Mouse (Mus musculus): ENCODE measurements around the gene Naa16. TPM values are rescaled to one million over a fixed set of nuclear protein-coding genes. Genes with fewer than 3 reads are reported as not detected.

The Naa16 gene
- polyA plus RNA-seq, 1 experiment = 2.1 TPM

- H3K27ac ChIP-seq (ENCODE audit: control insufficient read depth, insufficient read depth, low read depth, low read length) = no peak overlapping the region
- no peaks in the 10 kb centered on the region for H3K4me1 ChIP-seq (ENCODE audit: control insufficient read depth, insufficient read depth, low read length)
- H3K4me3 ChIP-seq (ENCODE audit: control insufficient read depth, low read depth, low read length) = no peak overlapping the region
- no peak for TF ChIP-seq POLR2A (IDR thresholded peaks at IDR 0.05; ENCODE audit: control insufficient read depth, low read depth, low read length)
- no peak for TF ChIP-seq CTCF (IDR thresholded peaks at IDR 0.05; ENCODE audit: control insufficient read depth, insufficient read depth, insufficient replicate concordance, low read depth, low read length)
- no peaks in the 10 kb centered on the region for H3K36me3 ChIP-seq (ENCODE audit: control insufficient read depth, insufficient read depth, low read length)
- H3K27me3 ChIP-seq (ENCODE audit: control insufficient read depth, insufficient read depth, low read length) = no peaks in the 10 kb centered on the region
Observed at GRCm38 (mm10) chr14:79383120-79383519, 7.5 kb downstream of the Naa16 start.

GRCm38 (mm10) chr14:79377041-79377440, 13.5 kb downstream of the Naa16 start:
- no peaks in the 10 kb centered on the region for H3K27me3 ChIP-seq (ENCODE audit: control insufficient read depth, insufficient read depth, low read length)
- TF ChIP-seq CTCF (IDR thresholded peaks at IDR 0.05; ENCODE audit: control insufficient read depth, insufficient read depth, insufficient replicate concordance, low read depth, low read length) = no peak
- no peak for TF ChIP-seq POLR2A (IDR thresholded peaks at IDR 0.05; ENCODE audit: control insufficient read depth, low read depth, low read length)
- H3K36me3 ChIP-seq (ENCODE audit: control insufficient read depth, insufficient read depth, low read length) = no peaks in the 10 kb centered on the region; the same call in 1 of the 2 replicates
- H3K4me1 ChIP-seq (ENCODE audit: control insufficient read depth, insufficient read depth, low read length) = no peaks in the 10 kb centered on the region
- H3K4me3 ChIP-seq (ENCODE audit: control insufficient read depth, low read depth, low read length) = no peak overlapping the region; the same call in 1 of the 2 replicates
- H3K27ac ChIP-seq (ENCODE audit: control insufficient read depth, insufficient read depth, low read depth, low read length) = no peak overlapping the region

DNA sequence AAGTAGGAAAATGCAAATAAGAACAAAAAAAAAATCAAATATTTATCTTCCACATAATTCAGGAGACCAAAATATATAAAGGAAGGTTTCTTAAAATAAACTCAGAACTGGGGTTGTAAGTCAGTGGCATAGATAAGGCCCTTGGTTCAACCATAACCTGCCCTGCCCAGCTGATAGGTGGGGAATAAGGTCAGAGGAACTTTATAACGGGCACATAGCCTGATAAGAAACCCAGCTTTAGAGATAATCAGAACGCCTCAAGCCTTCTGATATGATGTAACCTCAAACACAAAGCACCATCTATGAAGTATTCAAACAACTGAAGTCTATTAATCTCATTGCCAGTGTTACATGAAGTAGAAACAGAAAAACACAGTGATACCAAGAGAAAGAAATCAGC, 32.5 kb downstream of the Naa16 start:
- Histone ChIP-seq H3K27ac (ENCODE audit: control insufficient read depth, insufficient read depth, low read depth, low read length) (no peak overlapping the region), H3K4me1 (ENCODE audit: control insufficient read depth, insufficient read depth, low read length) (no peaks in the 10 kb centered on the region), H3K36me3 (ENCODE audit: control insufficient read depth, insufficient read depth, low read length) (no peaks in the 10 kb centered on the region), H3K4me3 (ENCODE audit: control insufficient read depth, low read depth, low read length) (no peak overlapping the region), H3K27me3 (ENCODE audit: control insufficient read depth, insufficient read depth, low read length) (no peaks in the 10 kb centered on the region)
- no peak for TF ChIP-seq POLR2A (IDR thresholded peaks at IDR 0.05; ENCODE audit: control insufficient read depth, low read depth, low read length)
- TF ChIP-seq CTCF (IDR thresholded peaks at IDR 0.05; ENCODE audit: control insufficient read depth, insufficient read depth, insufficient replicate concordance, low read depth, low read length) = no peak

DNA sequence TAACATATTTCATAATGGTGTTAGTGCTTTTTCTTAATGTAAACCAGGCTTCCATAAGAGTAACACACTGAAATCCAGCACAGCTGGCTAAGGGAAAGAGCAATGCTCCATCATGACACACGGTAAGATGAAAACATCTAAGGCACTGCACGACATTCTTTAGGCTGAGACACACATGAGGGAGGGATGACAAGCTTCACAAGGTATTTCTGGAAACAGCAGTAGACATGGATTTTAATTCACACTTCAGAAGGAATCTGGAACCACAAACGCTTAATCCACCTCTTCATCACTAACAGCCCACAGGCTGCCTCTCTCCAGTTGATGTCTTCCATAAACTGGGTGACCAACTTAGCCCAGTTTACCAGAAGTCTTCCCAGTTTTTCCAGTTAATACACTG, 44.2 kb downstream of the Naa16 start:
- H3K36me3 ChIP-seq (ENCODE audit: control insufficient read depth, insufficient read depth, low read length) = peaks cover 1% of the 10 kb centered on the region; the same call in 1 of the 2 replicates
- H3K4me3 ChIP-seq (ENCODE audit: control insufficient read depth, low read depth, low read length) = no peak overlapping the region
- H3K27me3 ChIP-seq (ENCODE audit: control insufficient read depth, insufficient read depth, low read length) = no peaks in the 10 kb centered on the region
- TF ChIP-seq POLR2A (IDR thresholded peaks at IDR 0.05; ENCODE audit: control insufficient read depth, low read depth, low read length) (no peak), CTCF (IDR thresholded peaks at IDR 0.05; ENCODE audit: control insufficient read depth, insufficient read depth, insufficient replicate concordance, low read depth, low read length) (no peak)
- H3K27ac ChIP-seq (ENCODE audit: control insufficient read depth, insufficient read depth, low read depth, low read length) = no peak overlapping the region
- no peaks in the 10 kb centered on the region for H3K4me1 ChIP-seq (ENCODE audit: control insufficient read depth, insufficient read depth, low read length)

GRCm38 (mm10) chr14:79335613-79336012, 55.0 kb downstream of the Naa16 start:
- TF ChIP-seq CTCF (IDR thresholded peaks at IDR 0.05; ENCODE audit: control insufficient read depth, insufficient read depth, insufficient replicate concordance, low read depth, low read length) = no peak
- TF ChIP-seq POLR2A (IDR thresholded peaks at IDR 0.05; ENCODE audit: control insufficient read depth, low read depth, low read length) = no peak
- Histone ChIP-seq H3K27me3 (ENCODE audit: control insufficient read depth, insufficient read depth, low read length) (no peaks in the 10 kb centered on the region), H3K36me3 (ENCODE audit: control insufficient read depth, insufficient read depth, low read length) (no peaks in the 10 kb centered on the region; the same call in 1 of the 2 replicates), H3K4me1 (ENCODE audit: control insufficient read depth, insufficient read depth, low read length) (peaks cover 2% of the 10 kb centered on the region; the same call in 1 of the 2 replicates), H3K27ac (ENCODE audit: control insufficient read depth, insufficient read depth, low read depth, low read length) (no peak overlapping the region), H3K4me3 (ENCODE audit: control insufficient read depth, low read depth, low read length) (no peak overlapping the region)

DNA sequence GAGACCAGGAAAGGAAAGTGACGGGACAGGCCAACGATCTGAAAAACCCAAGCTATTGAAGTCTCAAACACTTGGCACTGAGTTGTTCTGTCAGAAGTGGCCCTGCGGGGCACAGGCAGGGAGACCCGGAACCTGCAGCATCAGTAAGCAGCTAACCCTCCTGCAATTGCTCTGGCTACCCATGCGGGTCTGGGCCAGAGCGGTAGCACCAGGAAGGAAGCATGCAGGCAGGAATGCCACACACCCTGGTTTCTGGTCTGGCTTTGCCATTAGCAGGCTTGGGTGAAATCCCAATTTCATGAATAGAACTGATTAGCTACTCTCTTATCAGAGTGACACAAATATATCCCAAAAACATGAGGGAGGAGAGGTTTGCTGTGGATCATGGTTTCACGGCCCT, 58.6 kb downstream of the Naa16 start:
- Histone ChIP-seq H3K27ac (ENCODE audit: control insufficient read depth, insufficient read depth, low read depth, low read length) (no peak overlapping the region), H3K36me3 (ENCODE audit: control insufficient read depth, insufficient read depth, low read length) (no peaks in the 10 kb centered on the region; the same call in 1 of the 2 replicates), H3K4me1 (ENCODE audit: control insufficient read depth, insufficient read depth, low read length) (peaks cover 2% of the 10 kb centered on the region; the same call in 1 of the 2 replicates), H3K27me3 (ENCODE audit: control insufficient read depth, insufficient read depth, low read length) (no peaks in the 10 kb centered on the region), H3K4me3 (ENCODE audit: control insufficient read depth, low read depth, low read length) (no peak overlapping the region)
- no peak for TF ChIP-seq CTCF (IDR thresholded peaks at IDR 0.05; ENCODE audit: control insufficient read depth, insufficient read depth, insufficient replicate concordance, low read depth, low read length)
- TF ChIP-seq POLR2A (IDR thresholded peaks at IDR 0.05; ENCODE audit: control insufficient read depth, low read depth, low read length) = no peak

DNA sequence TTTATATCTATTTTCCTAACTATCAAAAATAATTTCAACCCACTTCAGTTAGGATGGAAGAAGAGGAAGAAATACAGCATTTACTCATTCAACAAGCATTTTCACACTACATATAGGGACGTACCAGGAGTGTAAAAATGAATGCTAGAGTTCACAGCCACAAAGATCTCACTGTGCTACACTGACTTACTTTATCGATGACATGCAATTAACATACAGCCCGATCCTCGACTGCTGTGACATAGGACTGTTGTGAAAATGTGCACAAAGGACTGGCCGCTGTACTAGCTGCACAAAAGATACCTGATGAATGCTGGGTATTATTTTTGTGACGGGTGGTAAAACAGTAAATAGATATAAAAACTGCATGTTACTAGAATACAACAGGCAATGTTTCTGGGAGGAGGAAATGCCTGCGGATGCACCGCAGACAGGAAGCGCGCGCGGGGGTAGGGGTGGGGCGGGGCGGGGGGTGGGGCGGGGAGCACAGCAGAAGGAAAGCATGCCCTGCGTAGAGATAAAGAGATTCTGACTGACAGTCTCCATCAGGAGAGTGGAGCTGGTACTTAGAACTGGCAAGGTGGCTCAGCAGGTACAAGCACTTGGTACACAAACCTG, 59.5 kb downstream of the Naa16 start:
- H3K36me3 ChIP-seq (ENCODE audit: control insufficient read depth, insufficient read depth, low read length) = no peaks in the 10 kb centered on the region; the same call in 1 of the 2 replicates
- H3K27me3 ChIP-seq (ENCODE audit: control insufficient read depth, insufficient read depth, low read length) = no peaks in the 10 kb centered on the region
- peaks cover 2% of the 10 kb centered on the region; the same call in 1 of the 2 replicates for H3K4me1 ChIP-seq (ENCODE audit: control insufficient read depth, insufficient read depth, low read length)
- no peak for TF ChIP-seq CTCF (IDR thresholded peaks at IDR 0.05; ENCODE audit: control insufficient read depth, insufficient read depth, insufficient replicate concordance, low read depth, low read length)
- no peak overlapping the region for H3K27ac ChIP-seq (ENCODE audit: control insufficient read depth, insufficient read depth, low read depth, low read length)
- no peak overlapping the region for H3K4me3 ChIP-seq (ENCODE audit: control insufficient read depth, low read depth, low read length)

Measured in testis, adult 2 months (tissue).